Mouse (Mus musculus) 416B (cell line): ENCODE measurements around the gene Cdkal1.

ENCODE experiments used
- DNase-seq: peaks from one replicate; pipeline ENCODE4 v3.0.0; 2011; ENCODE audit warnings: low read depth

The Cdkal1 gene

GRCm38 (mm10) chr13:29351023-29351684 is 504.3 kb downstream of the Cdkal1 start:
- peak; percentile 23 for DNase-seq

DNA sequence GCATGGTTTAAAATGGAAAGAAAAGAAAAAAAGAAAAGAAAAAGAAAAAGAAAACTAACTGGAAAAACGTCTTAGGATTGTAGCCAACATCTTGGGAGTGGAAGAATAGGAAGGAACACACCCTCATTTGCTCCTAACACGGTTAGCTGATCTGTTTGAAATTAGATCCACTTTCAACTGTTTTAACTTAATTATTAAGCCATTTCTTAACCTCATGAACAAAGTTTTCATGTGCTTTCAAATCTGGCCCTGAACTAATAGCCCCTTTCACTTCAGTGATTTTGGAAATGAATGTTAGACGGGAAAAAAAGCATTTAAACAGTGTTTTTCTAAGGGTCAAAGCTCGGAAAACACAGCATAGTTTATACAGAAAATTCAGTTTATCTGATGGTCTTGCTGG is 505.5 kb downstream of the Cdkal1 start:
- no peak for DNase-seq

DNA sequence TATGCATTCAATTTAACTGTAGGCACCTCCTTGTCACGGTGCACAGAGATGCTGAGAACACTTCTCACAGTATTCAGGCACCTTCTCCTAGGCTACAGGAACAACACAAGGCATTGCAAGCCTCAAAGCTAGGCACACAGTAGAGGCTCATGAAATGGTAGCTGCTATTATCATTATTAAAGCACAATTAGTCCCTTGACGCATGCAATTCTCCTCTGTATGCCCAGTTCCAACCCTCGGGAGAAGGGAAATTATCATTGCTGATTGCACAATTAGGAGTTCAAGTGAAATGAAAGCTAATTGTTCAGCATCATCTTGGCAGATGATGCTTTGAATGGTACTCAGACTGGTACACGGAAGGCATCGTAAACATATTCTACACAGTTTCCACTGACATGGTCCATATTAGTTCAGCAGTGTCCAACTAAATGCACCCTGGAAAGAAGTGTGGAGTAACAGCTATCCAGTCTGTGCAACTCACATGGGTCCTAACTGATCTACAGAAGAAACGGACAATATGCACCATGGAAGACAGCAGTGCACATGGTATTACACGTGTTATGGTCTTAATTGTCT is 506.0 kb downstream of the Cdkal1 start:
- DNase-seq = no peak

- no peak for DNase-seq
Observed at GRCm38 (mm10) chr13:29348331-29348730, 507.1 kb downstream of the Cdkal1 start.

DNA sequence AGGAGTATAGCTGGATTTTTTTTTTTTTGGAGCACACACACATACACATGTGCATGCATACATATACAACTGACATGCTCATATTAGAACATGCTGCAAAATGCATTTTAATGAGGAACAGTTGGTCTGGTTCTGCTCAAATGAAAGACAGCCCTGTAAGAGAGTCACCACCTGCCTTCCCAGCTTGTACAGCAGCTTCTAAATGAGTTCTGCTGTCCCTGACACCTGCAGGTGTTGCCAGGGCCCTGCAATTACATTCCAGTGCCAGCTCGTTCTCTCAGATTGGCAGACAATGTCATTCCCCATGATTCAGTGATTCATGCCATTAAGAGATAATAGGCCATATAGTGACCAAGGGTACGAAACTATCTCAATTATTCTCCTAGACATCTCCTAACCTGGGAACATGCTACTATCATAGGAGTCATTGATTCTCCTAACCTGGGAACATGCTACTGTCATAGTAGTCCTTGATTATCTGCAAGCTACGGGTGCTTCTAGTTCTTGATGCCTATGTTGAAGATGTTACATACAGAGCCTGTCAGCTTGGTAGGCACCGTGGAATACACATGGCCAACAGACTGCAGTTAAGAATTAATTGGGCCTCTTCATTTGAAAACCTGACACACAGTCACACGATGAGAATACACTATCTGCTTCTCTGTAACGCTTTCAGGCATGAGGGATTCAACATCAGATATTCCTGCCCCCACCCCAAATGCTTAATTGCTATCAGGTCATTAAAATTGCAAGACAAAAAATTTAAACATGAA is 522.6 kb downstream of the Cdkal1 start:
- DNase-seq = no peak

DNA sequence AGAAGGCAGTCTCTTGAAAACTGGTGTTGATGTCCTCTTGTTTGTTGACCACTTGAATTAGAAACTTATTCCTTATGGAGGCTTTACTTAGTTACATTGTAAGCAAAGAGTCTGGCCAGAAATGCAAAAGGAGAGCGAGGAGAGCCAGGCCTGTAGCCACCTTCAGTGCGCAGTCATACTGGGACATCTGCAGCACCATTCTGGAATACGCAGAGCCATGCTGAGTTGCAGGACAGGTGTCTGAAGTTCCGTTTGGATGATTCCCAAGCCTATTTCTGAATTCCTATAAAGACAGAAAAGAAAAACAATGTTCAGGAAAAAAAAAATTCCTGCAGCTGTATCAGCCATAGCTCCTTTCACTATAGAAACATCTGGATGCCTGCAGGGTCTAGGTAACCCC is 529.5 kb downstream of the Cdkal1 start:
- DNase-seq = no peak

DNA sequence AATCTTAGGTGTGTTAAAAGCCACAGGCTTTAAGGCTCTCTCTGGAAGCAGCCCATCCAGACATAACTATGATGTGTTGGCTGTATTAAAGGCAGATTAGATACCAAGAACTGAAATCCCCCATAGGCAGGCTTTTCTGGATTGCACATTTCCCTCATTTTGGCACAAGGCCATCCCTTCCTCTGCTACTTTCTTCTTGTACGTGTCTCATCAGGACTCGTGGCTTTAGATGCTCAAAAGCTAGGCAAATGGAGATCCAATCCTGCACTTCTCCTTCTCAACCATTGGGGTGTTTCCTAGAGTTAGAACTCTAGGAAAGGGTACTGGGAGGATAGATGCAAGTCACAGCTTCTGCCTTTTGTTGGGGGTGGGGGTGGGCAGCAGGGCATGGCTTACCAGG is 535.1 kb downstream of the Cdkal1 start:
- no peak for DNase-seq

DNA sequence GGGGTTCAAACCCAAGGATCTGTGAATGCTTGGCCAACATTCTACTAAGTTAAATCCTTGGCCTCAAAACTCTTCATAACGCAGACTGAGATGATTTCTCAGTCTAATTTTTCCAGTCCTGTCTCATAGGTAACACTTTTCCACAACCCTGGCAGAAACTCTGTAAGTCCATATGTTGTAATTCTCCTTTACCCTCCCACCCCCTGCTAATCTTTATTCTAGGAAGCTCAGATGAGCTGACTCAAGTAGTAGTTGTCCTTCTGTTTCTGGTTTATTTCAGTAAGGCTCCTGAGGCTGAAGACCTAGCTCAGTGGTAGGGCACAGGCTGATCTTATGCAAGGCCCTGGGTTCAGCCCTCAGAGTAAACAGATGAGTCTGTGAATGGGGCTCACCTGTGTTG is 537.8 kb downstream of the Cdkal1 start:
- DNase-seq = no peak

GRCm38 (mm10) chr13:29316271-29316670 is 539.2 kb downstream of the Cdkal1 start:
- DNase-seq = no peak

- DNase-seq = no peak
Observed at GRCm38 (mm10) chr13:29312026-29312425, 543.4 kb downstream of the Cdkal1 start.

DNA sequence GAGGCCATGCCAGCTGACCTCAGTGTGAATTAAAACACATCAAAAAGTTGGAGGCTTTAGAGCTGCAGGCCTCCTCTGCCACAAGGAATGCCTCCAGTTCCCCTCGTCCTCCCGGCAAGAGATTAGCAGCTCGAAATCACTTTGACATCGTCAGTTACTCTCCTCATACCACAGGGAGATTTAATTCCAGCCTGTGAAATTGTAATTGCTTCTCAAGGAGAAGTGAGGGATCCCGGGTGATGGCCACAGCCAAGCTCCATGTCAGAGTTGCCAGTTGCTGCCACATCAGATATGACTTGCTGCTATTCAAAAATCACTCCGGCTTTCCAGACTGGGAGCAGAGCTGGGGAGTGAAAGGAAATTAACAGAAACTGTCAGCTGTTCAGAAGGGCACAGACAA is 548.1 kb downstream of the Cdkal1 start:
- DNase-seq = no peak

DNA sequence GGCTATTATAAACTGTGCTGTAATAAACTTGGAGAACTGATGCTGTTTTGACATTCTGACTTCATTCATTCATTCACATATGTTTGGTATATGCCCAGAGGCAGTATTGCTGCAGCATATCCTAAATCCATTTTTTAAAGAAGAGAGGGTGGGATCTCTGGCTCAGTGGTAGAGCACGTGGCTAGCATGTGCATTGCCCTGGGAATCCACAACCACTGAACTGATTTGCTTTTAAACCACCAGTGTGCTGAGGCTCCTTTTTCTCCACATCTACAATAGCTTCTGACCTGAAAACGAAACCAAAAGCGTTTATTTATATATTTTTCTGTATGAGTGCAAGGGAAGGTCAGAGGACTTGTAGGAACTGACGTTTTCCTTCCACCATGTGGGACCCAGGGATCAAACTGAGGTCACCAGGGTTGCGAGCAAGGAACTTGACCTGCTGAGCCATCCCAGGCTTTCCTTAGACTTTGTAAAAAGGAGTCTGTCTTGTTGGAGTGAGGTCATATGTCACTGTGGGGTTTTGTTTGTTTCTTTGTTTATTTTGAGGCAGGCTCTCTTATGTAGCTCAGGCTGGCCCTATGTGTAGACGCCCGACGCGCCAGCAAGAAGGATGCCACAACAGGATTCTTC is 562.8 kb downstream of the Cdkal1 start:
- peak; percentile 14 for DNase-seq

DNA sequence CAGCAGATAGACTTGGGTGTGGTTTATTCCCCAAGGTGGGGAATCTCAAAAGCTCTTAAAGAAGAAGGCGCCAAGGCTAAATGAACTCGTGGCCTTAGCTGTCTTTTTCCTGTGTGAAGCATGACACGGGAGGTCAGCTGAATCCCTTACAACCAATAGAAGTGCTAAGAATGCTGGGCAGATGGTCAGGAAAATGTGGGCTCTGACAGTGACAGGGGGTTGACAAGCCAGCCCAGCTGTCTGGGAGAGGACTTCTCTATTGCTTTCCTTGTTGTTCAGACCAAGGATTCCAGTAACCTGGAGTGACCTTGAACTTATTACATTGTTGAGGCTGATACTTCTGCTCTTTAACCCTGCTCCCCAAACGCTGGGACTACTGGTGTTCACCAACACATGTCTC is 564.9 kb downstream of the Cdkal1 start:
- no peak for DNase-seq

GRCm38 (mm10) chr13:29285058-29285457 is 570.4 kb downstream of the Cdkal1 start:
- DNase-seq = no peak

DNA sequence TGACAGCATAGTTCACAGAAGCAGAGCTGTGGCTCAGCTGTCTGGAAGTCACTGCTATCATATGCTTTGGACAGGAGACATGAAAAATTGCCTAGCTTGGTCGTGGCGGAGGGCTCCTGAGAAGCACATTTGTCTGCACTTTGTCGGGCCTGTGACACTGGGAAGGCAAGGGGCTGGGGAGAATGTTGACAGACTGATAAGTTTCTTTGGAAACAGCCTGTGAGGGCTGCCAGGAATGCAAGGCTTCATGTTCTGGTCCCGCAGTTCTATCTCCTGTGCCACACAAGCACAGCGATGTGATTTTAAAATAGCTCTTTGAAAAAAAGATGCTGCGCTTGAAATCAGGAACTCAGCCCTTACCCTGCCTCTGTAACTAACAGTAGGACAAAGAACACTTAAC is 573.9 kb downstream of the Cdkal1 start:
- DNase-seq = no peak

GRCm38 (mm10) chr13:29278156-29278555 is 577.3 kb downstream of the Cdkal1 start:
- DNase-seq = no peak

- DNase-seq = no peak
Observed at GRCm38 (mm10) chr13:29274296-29274695, 581.2 kb downstream of the Cdkal1 start.

GRCm38 (mm10) chr13:29273693-29274221 is 581.7 kb downstream of the Cdkal1 start:
- DNase-seq = no peak

DNA sequence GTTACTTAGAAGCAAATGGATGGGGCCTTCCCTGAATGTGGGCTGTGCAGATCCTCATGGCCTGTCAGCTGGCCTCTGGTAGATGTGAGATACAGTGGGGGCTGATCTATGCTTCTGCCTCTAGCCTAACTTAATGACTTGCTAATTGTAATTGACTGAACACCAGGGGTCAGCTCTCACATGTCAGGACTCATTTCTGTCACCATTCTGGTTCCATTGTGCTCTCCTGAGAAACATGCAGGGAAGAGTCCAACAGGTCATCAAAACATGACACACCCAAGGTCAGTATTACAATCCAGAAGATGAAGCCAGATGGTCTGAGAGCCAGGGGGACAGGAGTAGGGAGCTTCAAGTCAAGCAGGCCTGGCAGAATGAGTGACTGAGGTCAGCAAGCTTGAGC is 584.0 kb downstream of the Cdkal1 start:
- no peak for DNase-seq

DNA sequence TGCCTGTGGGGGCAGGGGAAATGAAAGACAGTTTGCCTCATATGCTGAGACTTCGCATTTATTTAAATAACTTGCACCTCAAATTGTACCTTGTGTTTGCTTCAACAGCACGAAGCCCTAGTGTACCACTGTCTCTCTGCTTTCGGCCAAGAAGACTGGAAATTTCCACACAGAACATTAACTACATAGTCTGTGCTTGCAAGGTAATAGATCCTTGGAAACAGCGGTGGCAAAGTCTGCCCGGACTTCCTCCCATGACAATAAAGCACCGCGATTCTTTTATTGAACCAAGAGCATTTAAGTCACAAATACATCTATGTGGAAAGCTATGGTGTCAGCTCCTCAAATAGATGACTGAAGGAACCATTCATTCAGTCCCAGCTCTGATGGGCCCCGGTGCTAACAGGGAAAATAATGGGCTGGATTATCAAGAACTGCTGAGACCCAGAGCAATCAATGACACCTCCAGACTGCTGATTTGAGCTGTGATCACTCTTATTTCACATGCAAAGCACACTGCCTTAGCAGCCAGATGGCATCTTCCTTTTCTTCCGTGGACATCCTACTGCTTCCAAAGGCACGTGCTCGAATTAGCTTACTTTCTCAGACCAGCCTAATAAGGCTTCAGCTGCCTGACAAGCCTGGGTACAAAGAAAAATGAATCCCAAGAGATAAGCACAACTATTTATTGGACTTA is 591.3 kb downstream of the Cdkal1 start:
- DNase-seq = no peak

- DNase-seq = no peak
Observed at GRCm38 (mm10) chr13:29262164-29262563, 593.3 kb downstream of the Cdkal1 start.

GRCm38 (mm10) chr13:29248535-29248934 is 606.9 kb downstream of the Cdkal1 start:
- DNase-seq = no peak
